Mouse (Mus musculus): Measurements from ENCODE around the gene Zfp40.

The Zfp40 gene

GRCm38 (mm10) chr17:23192453-23193379 lies at the start of gene Zfp40:
TSS of gene Zfp40 (minus strand) at chr17:23193252.
- DNase-seq (ENCODE audit: low read depth, low spot score) = peak; percentile 91

- DNase-seq (ENCODE audit: low read depth, low spot score) = no peak
Observed at GRCm38 (mm10) chr17:23218320-23218719, 25.3 kb upstream of the Zfp40 start.

- peak; percentile 35 for DNase-seq (ENCODE audit: low read depth, low spot score)
Observed at GRCm38 (mm10) chr17:23199856-23200255, 6.8 kb upstream of the Zfp40 start.

GRCm38 (mm10) chr17:23193441-23193840 lies 389 bp upstream of the Zfp40 start:
- peak; percentile 70 for DNase-seq (ENCODE audit: low read depth, low spot score)

- DNase-seq (ENCODE audit: low read depth, low spot score) = no peak
Observed at GRCm38 (mm10) chr17:23187680-23188079, 5.4 kb downstream of the Zfp40 start.

All from CD4-positive helper T cell, adult 2 months (primary cell).